Mouse (Mus musculus): ENCODE results near the gene Vps29. TPM values are rescaled to one million over a fixed set of nuclear protein-coding genes. Genes with fewer than 3 reads are reported as not detected.

Gene Vps29
- total RNA-seq, 2 experiments from 2014 or later: 150 to 156 TPM

GRCm38 (mm10) chr5:122396791-122397190 is 42.6 kb downstream of the Vps29 start:
- DNase-seq (ENCODE audit: low spot score in 2 of 2): no peak

DNA sequence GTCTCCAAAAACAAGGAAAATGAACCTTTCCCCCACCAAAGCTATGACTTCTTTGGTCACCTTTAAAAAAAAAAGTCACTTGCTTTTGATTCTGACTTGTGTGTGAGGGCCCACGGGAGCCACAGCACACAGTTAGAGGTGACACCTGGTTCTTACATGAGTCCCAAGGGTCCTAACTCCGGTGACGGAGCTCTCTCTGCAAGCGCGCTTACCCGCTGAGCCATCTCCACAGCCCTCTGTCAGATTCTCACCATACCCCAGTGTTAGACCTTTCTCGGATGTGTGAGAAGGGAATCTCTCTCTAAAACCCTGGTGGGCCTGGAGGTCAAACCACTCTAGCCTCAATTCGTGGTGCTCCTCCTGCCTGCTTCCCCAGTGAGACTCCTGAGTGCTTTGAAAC is 43.3 kb downstream of the Vps29 start:
- DNase-seq (ENCODE audit: low spot score in 2 of 2): no peak

DNA sequence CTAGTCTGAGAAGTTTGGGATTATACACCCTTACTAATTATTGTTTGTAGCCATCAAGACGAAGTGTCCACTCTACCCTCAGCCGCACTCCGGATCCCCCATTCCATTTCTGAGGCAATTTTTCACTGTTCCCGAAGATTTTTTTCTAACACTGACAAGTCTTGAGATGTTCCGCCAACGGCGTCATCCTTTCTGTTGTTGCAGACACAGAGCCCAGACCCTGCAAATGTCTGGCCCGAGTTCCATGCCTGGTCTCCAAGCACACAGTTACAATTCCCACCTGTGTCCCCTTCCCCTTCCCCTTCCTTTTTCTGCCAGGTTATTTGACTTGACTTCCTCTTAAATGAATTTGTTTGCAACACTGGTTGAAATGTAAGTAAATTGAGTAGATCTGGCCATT is 45.7 kb downstream of the Vps29 start:
- no peak for DNase-seq (ENCODE audit: low spot score in 2 of 2)

GRCm38 (mm10) chr5:122400628-122401302 is 46.6 kb downstream of the Vps29 start:
- peak; percentile 60 to 64 for DNase-seq (ENCODE audit: low spot score in 2 of 2)

GRCm38 (mm10) chr5:122401303-122401640 is 47.1 kb downstream of the Vps29 start:
- peak; percentile 81 to 85 for DNase-seq (ENCODE audit: low spot score in 2 of 2)

- DNase-seq (ENCODE audit: low spot score in 2 of 2): no peak
These were observed 48.0 kb downstream of the Vps29 start for GRCm38 (mm10) chr5:122402160-122402559.

DNA sequence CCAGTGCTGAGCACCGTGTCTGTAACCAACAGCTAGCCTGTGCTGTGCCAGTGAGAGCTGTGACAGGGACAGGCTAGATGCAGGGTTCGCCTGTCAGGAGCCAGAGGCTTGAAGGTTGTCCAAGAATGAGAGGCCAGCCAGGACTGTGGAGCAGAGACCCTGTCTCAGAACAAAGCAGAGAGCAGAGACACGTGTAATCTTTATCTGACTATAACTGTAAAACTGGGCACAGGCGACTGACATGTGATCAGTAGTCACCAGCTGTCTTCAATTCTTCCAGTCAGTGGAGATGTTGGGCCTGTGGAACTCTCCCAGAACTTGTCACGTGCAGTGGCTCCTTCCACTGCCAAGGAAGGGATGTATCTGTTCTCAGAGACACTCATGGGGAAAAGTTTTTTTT is 48.6 kb downstream of the Vps29 start:
- no peak for DNase-seq (ENCODE audit: low spot score in 2 of 2)

DNA sequence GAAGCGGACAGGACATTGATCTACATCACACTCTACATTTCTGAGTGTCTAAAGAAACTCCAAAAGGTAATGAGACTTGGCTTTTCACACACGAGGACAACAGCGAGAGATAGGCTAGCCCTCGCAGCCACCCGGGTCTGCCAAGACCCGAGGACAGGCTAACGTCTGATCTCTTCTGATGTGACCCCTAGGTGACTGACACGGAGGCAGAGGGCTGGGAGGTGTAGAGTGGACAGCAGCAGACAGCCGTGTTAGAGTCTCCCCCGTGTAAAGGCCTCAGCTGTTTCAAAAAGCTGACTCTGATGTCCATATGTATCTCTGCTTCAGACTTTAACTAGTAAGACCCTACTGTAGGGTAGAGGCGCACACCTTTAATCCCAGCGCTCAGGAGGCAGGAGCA is 49.2 kb downstream of the Vps29 start:
- DNase-seq (ENCODE audit: low spot score in 2 of 2): no peak

DNA sequence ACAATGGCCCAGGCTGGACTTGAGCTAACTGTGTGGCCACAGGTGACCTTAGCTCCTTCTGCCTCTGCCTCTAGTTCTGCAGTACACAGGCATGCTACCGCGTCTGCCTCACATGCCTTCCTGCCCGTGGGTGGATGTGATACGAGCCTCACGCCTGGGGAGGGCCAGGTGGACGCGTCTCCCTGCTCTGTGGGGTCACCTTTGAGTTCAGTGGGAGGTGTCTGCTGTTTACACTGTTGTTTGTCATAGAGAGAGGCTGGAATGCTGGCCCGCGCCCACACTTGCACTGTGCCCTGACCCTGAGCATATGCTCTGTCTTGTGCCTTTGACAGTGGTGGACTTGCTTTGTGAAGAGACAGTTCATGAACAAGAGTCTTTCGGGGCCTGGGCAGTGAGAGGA is 51.4 kb downstream of the Vps29 start:
- no peak for DNase-seq (ENCODE audit: low spot score in 2 of 2)

DNA sequence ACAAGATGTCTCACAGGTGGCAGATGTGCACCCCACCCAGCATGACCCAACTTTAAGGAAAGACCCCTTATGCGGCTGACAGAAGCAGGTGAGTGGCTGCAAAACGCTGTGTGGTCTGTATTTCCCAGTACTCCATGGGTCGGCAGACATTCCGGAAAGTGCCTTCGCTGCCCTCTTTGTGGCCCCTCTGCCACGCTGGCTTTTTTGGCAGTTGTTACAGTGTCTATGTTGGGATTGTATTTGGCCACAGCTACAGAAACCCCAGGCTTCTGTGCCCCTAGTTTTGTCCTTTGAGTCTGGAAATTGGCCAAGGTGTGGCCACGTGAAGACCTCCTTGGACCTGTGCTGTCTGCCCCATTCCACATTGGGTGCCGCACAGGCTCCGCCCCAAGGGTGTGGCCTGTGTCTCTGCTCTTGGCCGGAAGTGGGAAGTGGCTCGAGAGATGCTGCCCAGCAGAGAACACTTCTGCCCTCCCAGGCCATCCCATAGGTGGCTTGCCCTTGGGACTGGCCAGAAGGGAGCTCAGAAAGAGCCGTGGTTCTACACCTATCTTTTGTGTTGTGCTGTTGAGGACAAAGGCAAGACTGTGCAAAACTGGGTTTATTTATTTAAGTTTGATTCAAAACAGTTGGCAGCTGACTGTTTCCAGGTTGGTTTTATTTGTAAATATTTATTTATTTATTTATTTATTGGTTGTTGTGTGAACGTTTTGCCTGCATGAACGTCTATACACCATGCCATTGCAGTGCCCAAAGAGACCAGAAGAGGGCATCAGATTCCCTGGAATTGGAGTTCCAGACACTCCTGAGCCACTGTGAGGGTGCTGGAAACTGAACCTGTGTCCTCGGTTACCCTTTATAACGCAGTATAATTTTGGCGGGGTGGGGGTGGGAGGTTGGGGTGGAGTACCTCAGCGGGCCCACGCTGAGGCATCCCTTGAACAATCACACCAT is 55.8 kb downstream of the Vps29 start:
- no peak for DNase-seq (ENCODE audit: low spot score in 2 of 2)

GRCm38 (mm10) chr5:122411892-122412291 is 57.7 kb downstream of the Vps29 start:
- no peak for DNase-seq (ENCODE audit: low spot score in 2 of 2)

GRCm38 (mm10) chr5:122412826-122413225 is 58.7 kb downstream of the Vps29 start:
- DNase-seq (ENCODE audit: low spot score in 2 of 2): no peak

DNA sequence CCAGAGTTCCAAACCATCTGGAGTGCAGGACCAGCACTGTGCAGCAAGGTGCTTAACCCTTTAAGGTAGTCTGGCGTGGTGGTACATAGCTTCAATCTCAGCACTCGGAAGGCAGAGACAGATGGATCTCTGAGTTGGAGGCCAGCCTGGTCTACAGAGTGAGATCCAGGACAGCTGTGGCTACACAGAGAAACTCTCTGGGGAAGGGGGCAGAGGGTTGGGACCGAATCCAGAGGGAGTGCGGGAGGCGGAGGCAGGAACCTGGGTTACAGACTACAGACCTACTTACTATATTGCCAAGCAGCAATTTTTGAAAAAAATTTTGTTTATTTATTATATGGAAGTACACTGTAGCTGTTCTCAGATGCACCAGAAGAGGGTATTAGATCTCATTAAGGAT is 60.2 kb downstream of the Vps29 start:
- no peak for DNase-seq (ENCODE audit: low spot score in 2 of 2)

Other genes with a start within 250 kb of the Vps29 start
- gene Ccdc63, start 213.5 kb upstream of the Vps29 start, total RNA-seq (2021): under 1 TPM in 1 of 2 experiments, not detected in 1; 0.13 TPM
- 100 to 1,000 TPM; 142 to 147 TPM for gene Ppp1cc, start 196.1 kb upstream of the Vps29 start, total RNA-seq (2021)
- gene Hvcn1, start 147.6 kb upstream of the Vps29 start, total RNA-seq (2021): 1 to 10 TPM; 1.8 to 8.5 TPM
- 10 to 100 TPM; 10.6 to 11.8 TPM for gene Tctn1, start 89.9 kb upstream of the Vps29 start, total RNA-seq (2021)
- gene Pptc7, start 70.0 kb upstream of the Vps29 start, total RNA-seq (2021): 10 to 100 TPM; 56.1 to 70.7 TPM
- gene Rad9b, start 136 bp upstream of the Vps29 start, total RNA-seq (2021): 1 to 10 TPM; 2.4 TPM
- 10 to 100 TPM; 29.7 to 34.9 TPM for gene Gpn3, start 17.5 kb downstream of the Vps29 start, total RNA-seq (2021)
- gene Fam216a, start 18.0 kb downstream of the Vps29 start, total RNA-seq (2021): 10 to 100 TPM; 22.5 to 31.1 TPM
- 100 to 1,000 TPM; 238 to 281 TPM for gene Arpc3, start 37.5 kb downstream of the Vps29 start, total RNA-seq (2021)
- 10 to 100 TPM; 42.2 to 51.8 TPM for gene Anapc7, start 67.3 kb downstream of the Vps29 start, total RNA-seq (2021)
- gene Atp2a2, start 147.9 kb downstream of the Vps29 start, total RNA-seq (2021): 100 to 1,000 TPM; 198 to 199 TPM